In genomic region chr17:50246605-50247004, GRCm38 (mm10) we compare ENCODE assay signal across 19 mouse cellular contexts. TPM values are rescaled to one million over a fixed set of nuclear protein-coding genes. Genes with fewer than 3 reads are reported as not detected.
"Had no signal": no experiment of that assay in that cellular context is flagged by ENCODE, and none has a peak within 500 bp of the region (broad histone marks: within the 10 kb centered on the region; RNA-seq: fewer than 3 reads in every experiment).

No protein-coding gene starts in this region.

- H3K4me1 ChIP-seq: midbrain, embryonic 12.5 days; neural tube, embryonic 13.5 days; neural tube, embryonic 15.5 days had no signal

- DNase-seq: lung, adult 18-20 months; lung, embryonic 14.5 days; lung, postnatal 10 days; lung, postnatal 4 days; midbrain, embryonic 14.5 days; retina, postnatal 1 day; right cerebral cortex, adult 18-20 months; right cerebral cortex, postnatal 25 days; right cerebral cortex, postnatal 4 days; spleen, adult 18-20 months; thymus, adult 18-20 months; thymus, postnatal 14 days; thymus, postnatal 36 days had no signal

- H3K27me3 ChIP-seq: midbrain, embryonic 12.5 days; neural tube, embryonic 13.5 days; neural tube, embryonic 15.5 days had no signal

- H3K36me3 ChIP-seq: midbrain, embryonic 12.5 days; neural tube, embryonic 13.5 days; neural tube, embryonic 15.5 days had no signal

- H3K27ac ChIP-seq: midbrain, embryonic 12.5 days; neural tube, embryonic 13.5 days; neural tube, embryonic 15.5 days had no signal

- H3K4me2 ChIP-seq: lung, embryonic 14.5 days; midbrain, embryonic 12.5 days; neural tube, embryonic 13.5 days; neural tube, embryonic 15.5 days had no signal

- H3K9ac ChIP-seq: lung, embryonic 14.5 days; midbrain, embryonic 12.5 days; neural tube, embryonic 13.5 days; neural tube, embryonic 15.5 days had no signal

- H3K4me3 ChIP-seq: midbrain, embryonic 12.5 days; myocyte; neural tube, embryonic 13.5 days; neural tube, embryonic 15.5 days had no signal

- H3K9me3 ChIP-seq: midbrain, embryonic 12.5 days; neural tube, embryonic 13.5 days; neural tube, embryonic 15.5 days had no signal

RNA-seq across cellular contexts. Expression of gene Dazl, which starts 46.8 kb away (rescaled TPM):
- polyA plus RNA-seq: myocyte; neural tube, embryonic 11.5 days; small intestine, adult 2 months had no signal
